Mouse (Mus musculus) erythroblast, adult 5-6 weeks (primary cell): ENCODE data around the gene Rbm15b. TPM values are rescaled to one million over a fixed set of nuclear protein-coding genes. Genes with fewer than 3 reads are reported as not detected.
A peak's percentile ranks its signal among the peaks of the same experiment; 100 is the strongest.

Source experiments
- ATAC-seq: replicated peaks from 2 replicates; pipeline ENCODE4 v1.8.0; 2016; ENCODE audit warnings: moderate number of reproducible peaks, mild to moderate bottlenecking, moderate TSS enrichment, inconsistent platforms; ENCODE audit not compliant: poor library complexity, low FRiP score, severe bottlenecking
- total RNA-seq, 2 experiments: library from RNA; stranded (forward) in 1 of 2; stranded (reverse) in 1 of 2; fragments of 150-400 nt in 1 of 2; fragments of 200-764, 138-1000 nt in 1 of 2; gene quantifications; 2 replicates each; pipeline versions ENCODE4 v1.2.3 to v1.2.4; 2015 to 2017; ENCODE audit warnings: low replicate concordance in 2 of 2

Rbm15b gene
- total RNA-seq, 2 experiments from 2014 or later = 4.2 to 8.6 TPM

GRCm38 (mm10) chr9:106885901-106886731, 1.1 kb downstream of the Rbm15b start:
- ATAC-seq = peak; percentile 32; the same call in 1 of the 2 replicates

DNA sequence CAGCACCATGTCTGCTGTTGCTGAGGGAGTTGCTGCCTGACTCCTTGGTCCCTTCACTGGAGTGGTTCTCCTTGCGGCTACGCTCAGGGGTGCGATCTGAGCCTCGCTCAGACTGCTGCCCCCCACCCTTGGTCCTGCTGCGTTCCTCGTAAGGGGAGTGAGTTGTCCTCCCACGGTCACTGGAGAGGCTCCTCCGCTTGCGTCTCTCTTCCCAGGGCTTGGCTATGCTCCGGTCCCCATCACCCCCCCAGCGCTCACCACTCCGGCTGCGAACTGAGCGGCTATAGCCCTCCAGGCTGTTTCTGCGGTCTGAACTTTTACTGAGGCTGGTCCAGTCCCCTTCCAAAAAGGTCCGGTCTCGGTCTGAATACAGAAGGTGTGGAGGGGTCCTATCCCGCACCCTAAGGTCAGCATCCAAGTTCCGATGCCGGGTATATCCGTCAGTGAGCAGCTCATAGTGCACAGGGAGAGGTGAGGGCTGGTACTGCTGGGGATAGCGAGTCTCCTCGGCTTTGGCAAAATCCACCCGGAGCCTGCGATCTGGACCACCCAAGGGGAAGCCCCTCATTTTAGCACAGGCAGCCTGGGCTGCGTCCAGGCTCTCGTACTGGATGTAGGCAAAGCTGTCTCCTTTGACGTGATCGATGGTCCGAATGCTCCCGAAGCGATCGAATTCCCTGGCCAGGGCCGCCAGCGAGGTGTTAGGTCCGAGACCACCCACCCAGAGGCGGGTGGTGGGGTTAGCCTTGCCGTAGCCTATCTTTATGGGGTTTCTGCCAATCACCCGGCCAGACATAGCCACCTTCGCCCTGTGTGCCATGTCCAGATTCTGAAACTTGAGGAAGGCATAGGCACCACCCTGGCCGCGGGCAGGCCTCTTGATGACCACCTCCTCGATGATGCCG, 2.0 kb downstream of the Rbm15b start:
- no peak for ATAC-seq

DNA sequence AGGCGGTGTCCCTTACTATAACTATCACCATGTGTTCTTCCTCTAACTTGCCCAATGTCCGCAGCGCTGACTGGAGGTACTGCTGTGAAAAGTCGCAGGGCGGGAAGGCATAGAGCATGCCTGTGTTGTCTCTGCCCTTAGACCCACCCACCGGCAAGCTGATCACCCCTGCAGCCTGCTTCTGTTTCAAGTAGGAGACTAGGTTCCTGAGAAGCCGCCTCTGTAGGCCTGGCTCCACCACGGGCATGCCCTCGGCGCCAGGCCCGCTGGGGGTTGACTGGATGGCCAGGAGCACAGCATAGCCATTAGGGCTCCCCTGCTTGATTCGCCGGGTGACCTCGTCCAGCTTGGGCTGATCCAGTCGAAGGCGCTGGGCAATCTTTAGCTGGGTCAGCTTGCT, 2.9 kb downstream of the Rbm15b start:
- ATAC-seq = no peak

DNA sequence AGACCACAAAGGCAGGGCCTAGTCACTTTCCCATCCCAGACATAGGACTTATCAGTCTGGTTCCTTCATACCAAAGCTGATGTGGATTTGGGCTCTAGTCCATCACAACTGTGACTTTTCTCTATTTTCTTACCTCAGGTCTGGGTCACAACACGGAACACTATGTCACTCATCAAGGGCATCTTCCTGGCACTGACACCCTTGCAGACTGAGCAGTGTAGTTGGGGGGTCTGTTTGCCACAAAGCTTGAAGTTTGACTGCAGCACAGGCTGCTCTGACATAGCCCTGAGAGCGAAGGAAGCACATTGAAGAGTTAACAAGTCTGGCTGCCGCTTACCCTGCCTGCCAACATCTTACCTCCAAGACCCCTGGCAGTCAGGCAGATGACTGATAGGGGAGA, 4.1 kb downstream of the Rbm15b start:
- no peak for ATAC-seq

DNA sequence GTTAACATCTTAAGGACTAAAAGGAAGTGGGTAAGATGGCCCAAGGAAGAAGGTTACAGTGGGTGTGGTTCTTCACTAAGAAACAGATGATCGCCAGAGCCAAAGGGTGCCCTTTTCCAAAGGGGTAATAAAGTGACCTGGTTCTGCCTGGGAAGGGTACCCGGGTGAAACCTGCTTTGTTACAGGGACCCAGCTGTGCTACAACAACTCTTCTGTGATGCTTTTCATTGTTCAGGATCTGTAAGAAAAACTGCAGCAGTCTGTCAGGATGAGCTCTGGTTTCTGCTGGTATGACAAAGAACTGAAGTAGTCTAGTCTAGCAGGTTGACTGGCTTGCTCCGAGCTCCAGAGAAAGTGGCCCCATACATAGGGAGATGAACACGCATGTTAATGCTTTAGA, 5.1 kb downstream of the Rbm15b start:
- no peak for ATAC-seq

DNA sequence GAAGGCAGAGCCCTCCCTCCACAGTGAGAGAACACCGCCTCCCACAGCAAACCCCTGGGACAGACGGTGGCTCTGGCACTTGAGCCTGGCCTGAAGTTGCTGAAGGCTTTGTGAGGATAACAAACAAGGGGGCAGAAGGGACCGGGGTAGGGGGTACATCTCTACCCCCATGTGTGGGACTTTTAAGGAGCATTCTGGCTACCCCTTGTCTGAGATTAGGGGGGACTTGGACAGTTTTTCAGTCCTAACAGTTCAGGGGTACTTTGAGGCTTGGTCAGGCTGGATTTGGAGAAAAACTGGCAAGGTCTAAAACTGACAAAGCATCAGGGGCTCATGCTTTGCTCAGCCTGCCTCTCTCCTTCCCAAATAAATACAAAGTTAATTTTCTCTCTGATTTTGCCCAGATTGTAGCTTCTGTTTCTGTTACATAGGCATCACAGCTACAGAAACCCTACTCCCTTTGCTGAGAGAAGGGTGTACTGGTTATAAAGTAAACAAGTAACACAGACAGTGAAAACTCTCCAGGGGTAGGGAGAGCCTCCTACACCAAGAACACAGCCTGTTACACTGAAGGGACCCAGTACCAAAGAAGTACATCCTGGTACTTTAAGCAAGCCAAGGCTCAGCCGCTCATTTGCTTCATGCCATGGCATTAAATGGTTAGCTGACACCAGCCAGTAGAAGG, 6.0 kb downstream of the Rbm15b start:
- no peak for ATAC-seq

- ATAC-seq = no peak
Observed at GRCm38 (mm10) chr9:106879471-106879870, 7.8 kb downstream of the Rbm15b start.

DNA sequence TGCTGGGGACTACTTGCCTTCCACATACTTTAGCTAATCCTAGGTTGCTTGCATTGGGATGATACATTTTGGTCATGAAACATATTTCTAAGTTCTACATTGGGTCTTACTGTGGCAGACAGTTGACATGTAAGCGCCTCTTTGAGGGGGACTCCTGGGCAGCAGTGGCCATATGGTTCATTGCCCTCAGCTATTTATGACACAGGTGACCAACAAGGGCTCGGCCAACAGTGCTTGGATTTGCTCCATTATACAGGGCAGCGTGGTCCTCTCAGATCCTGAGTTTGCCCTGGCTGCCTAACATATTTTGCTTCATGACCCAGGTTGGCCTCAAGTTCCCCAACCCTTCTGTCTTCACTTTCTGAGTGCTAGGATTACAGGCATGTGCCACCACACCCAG, 10.6 kb downstream of the Rbm15b start:
- ATAC-seq = no peak

DNA sequence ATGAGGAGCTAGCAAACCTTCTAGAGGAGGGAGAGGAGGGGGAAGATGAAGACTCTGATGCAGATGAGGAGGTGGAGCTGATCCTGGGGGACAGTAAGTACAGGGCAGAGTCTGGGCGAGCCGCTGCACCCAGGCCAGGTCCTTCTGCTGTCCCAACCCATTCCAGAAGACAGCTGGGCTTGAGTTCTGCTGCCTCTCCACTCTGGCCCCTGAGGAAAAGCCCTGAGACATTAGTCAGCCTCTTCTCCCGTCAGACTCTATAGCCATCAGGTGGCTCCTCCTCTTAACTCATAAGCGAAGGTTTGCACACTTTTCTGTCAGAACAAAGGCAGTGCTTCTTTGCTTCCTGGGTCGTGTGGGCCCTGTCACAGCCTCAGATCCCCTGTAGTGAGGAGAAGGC, 13.0 kb downstream of the Rbm15b start:
- no peak for ATAC-seq

GRCm38 (mm10) chr9:106858036-106858435, 29.2 kb downstream of the Rbm15b start:
- ATAC-seq = no peak

DNA sequence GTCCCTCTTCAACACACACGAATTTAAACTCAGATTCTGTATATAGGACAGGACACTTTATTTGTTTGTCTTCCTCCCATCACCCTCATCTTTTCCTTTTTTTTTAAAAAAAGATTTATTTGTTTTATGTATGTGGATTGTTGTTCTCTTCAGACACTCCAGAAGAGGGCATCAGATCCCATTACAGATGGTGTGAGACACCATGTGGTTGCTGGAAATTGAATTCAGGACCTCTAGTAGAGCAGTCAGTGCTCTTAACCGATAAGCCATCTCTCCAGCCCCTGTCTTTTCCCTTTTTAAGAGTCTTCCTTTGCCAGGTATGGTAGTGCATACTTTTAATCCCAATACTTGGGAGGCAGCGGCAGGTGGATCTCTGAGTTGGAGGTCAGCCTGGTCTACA, 30.6 kb downstream of the Rbm15b start:
- ATAC-seq = no peak

DNA sequence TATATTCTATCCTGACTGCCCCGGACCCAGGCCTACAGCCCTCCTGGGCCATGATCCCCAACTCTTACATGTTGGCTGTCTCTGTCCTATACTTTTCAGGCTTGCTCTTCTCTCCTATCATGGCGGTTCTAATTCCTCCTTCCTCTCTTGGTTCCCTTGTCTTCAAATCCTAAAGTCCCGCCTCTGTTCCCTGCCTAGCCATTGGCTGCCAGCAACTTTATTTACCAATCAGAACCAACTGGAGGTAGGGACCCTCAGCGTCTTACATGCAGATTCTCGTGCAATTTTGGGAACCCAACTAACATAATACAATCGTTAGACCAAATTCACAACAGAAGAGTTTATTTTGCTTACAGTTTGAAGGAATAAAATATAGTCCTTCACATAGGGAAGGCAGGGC, 44.4 kb downstream of the Rbm15b start:
- no peak for ATAC-seq

GRCm38 (mm10) chr9:106840569-106840968, 46.7 kb downstream of the Rbm15b start:
- ATAC-seq = no peak

Other genes starting within 250 kb of the Rbm15b start
- not detected in 2 replicates for gene Grm2, start 231.3 kb downstream of the Rbm15b start, total RNA-seq (2015; ENCODE audit: low replicate concordance)
- gene Grm2, start 231.3 kb downstream of the Rbm15b start, total RNA-seq (2017; ENCODE audit: low replicate concordance) = not detected in 2 replicates
- gene Tex264, start 201.5 kb downstream of the Rbm15b start, total RNA-seq (2015; ENCODE audit: low replicate concordance) = 1.9 and 9.0 TPM in 2 replicates
- gene Tex264, start 201.5 kb downstream of the Rbm15b start, total RNA-seq (2017; ENCODE audit: low replicate concordance) = 8.8 and 10.9 TPM in 2 replicates
- 2.1 and 4.4 TPM in 2 replicates for gene Rad54l2, start 98.2 kb downstream of the Rbm15b start, total RNA-seq (2015; ENCODE audit: low replicate concordance)
- 2.9 and 3.2 TPM in 2 replicates for gene Rad54l2, start 98.2 kb downstream of the Rbm15b start, total RNA-seq (2017; ENCODE audit: low replicate concordance)
- 4.8 and 27.9 TPM in 2 replicates for gene Dcaf1, start 65.6 kb downstream of the Rbm15b start, total RNA-seq (2015; ENCODE audit: low replicate concordance)
- gene Dcaf1, start 65.6 kb downstream of the Rbm15b start, total RNA-seq (2017; ENCODE audit: low replicate concordance) = 16.5 and 19.1 TPM in 2 replicates
- 112 and 129 TPM in 2 replicates for gene Manf, start 4.6 kb upstream of the Rbm15b start, total RNA-seq (2015; ENCODE audit: low replicate concordance)
- gene Manf, start 4.6 kb upstream of the Rbm15b start, total RNA-seq (2017; ENCODE audit: low replicate concordance) = 49.9 and 77.7 TPM in 2 replicates